Mouse (Mus musculus): ENCODE measurements around the gene Zg16.
A peak's percentile ranks its signal among the peaks of the same experiment; 100 is the strongest.

Zg16 gene

DNA sequence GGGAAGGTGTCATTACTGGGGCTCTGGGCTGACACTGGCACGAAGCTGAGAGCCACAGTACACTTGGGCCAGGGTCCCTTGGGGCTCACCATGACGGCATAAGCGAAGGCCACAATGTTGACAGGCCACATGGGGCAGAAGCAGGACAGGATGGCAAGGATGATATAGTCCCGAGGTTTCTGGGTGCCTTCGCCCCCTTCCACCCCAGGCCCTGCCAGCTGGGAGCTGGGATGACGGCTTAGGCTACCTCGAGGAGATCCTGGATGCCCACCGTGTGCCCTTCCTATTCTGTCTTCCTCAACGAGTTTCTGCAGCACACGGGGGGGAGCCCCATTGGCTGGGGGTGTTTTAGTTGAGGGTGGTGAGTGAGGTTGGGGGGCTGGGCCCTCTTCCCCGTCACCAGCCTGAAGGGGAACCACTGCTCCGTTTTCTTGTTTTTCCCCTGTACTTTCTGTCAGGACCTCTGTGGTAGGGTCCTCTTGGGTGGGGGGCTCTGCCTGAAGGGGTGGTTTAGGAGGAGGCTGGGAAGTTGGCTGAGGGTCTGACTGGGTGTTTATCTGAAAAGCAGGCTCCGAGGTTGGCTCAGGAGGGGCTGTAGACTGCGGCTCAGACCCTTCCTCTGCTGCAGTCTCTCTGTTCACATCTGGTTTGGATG lies 67.7 kb downstream of the Zg16 start:
- DNase-seq, result no peak

DNA sequence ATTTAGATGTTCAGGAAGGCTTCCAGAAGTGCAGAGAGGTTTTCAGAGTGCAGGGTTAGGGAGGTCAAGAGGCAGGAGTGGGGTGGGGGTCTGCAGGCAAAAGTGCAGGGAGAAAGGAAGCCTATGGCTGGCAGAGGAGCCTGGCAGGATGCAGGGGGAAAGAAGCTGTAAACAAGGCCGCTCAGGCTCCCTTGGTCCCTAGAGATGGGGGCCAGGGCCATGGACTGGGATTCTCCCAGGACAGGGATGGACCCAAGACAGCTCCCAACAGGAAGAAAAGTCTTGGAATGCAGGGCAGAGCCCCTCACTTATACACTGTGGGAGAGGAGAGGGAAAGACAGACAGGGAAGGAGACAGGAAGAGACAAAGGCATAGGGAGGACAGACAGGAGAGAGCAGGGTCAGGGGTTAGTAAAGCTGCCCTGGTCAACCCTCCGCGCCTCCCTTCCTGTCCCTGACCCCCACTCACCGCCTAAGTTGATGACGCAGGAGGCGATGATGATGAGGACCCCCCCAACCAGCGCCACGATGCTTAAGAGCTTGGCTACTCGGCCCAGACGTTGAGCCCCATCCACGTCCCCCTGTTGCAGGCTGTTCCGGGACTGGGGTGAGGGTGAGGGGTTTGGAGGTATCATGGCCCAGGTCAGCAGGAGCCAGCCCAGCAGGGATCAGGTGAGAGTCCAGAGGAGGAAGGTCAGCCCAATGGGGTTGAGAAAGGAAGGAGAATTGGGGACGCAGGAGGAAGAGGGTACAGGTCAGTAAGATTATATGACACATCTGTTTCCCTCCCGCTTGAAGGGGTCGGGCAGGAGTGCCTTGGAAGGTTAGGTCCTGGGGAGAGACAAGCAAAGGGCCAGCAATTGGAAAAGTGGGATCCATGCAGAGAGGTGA lies 68.5 kb downstream of the Zg16 start:
- peak; percentile 18 for DNase-seq

DNA sequence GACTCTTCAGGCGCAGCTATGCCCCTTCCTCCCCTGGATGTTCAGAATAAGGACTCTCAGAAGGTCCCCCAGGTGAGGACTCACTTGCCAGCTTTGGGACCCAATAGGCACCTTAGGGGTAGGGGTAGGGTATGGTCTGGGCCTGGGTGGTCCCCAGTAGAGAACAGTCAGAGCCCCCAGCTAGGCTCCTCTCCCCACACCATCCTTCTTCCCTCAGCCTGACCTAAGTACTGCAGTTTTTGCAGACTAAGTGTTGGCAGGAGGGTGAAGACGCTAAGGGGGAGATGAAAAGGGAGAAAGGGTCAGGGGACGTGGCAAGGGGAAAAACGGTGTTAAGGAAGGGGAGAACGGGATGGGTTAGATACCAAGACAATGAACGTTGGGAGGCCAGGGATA lies 69.2 kb downstream of the Zg16 start:
- peak; percentile 30 for DNase-seq

DNA sequence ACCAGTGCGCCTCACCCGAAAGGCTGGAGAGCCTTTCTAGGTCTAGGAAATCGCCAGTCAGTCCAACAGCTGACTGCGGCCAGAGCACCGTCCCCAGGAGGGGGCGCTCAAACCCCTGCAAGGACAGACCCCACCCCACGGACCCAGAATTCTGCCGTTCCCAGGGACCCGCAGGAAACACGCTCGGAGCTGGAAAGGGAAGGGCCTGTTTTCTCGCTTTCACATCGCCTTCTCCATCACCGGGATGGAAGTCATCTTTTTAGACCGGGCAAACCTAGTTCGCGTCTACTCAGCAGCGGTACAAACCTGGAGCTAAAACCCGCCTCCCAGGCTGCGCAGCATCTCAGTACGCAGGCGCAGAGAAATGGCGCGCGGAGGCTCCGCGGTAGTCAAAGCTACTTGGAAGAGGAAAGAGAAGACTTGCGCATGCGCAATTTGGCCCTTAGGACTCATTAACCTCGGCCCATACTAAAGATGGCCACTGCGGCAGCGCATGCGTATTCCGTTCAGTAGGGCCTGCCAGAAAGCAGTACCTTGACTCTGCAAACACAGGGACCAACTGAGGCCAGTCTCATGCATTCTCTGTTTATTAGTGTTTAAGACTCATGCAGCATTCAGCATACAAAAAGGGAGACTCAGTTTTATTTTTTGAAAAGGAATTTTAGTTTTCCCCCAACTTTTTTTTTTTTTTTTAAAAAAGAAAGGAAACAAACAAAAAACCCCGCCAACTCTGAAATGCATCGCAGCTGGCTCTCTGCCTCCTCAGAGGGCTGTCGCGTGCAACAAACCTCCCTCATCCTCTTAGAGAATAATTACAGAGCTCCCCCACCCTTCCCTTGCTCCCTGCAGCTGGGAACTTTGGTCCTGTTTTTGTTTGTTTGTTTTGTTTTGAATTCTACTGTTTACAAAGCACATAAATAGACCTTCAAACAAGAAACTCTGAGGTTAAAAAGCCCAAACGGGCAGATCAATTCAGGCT lies 69.9 kb downstream of the Zg16 start, which contains the start of gene Pagr1a:
Gene Pagr1a, minus strand, starts transcription at position 382 of the 979 bp plus-strand sequence.
- DNase-seq, result peak; percentile 98

DNA sequence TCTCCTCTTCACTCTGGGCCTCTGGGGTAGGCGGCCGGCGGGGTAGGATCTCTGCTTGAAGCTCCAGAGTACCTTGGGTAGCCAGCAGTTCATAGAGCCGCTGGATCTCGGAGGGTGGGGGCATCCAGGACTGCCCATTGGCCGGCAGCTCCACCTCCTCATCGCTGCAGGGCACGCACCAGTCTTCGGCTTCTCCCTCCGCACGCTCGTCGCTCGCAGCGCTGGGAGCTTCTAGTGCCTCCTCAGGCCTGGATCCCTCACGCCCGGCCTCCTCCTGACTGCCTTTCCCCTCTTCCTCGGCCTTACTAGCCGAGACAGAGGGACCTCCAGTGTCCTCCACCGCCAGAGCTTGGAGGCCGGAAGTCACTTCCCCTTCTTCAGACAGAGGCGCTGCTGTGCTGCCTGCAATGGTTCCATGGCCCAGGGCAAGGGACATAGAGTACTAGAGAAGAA lies 70.6 kb downstream of the Zg16 start:
- DNase-seq, result no peak

DNA sequence TGATC lies 70.8 kb downstream of the Zg16 start, which contains the start of gene Pagr1b:
Gene Pagr1b, minus strand, starts transcription at position 4 of the 5 bp plus-strand sequence.
- no peak for DNase-seq

DNA sequence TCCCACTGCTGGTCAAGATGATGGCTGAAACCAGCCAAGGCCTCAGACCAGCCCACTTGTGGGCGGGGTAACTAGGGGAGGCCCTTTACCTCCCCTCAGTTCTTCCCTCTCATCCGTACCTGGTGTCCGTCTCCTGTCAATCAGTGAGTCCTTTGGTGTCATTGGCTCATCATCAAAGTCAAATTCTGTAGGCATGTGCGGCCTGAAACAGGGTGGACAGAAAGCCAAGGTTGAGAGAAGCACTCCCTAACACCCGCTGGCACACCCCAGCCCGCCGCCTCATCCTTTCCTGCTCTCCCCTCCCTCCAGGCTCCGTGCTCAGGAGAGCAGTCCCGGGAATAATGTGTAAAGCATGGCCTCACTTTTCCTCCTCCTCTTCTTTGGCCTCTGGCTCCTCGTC lies 71.0 kb downstream of the Zg16 start:
- no peak for DNase-seq

DNA sequence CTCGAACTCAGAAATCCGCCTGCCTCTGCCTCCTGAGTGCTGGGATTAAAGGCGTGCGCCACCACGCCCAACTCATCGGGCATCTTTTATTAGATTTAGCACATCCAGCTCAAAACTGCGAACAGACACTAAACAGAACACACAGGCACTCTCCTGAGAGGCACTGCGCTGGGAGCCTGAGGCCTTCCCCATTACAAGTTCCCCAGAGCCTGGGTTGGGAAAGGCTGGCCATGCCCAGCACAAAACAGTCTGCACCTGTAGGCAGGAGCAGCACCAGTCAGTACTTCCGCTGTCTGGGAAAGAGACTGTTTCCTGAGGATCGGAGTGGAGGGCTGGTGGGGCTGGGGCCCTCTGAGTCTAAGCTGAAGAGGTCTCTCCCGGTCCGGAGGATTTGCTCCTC lies 72.1 kb downstream of the Zg16 start:
- DNase-seq, result no peak

DNA sequence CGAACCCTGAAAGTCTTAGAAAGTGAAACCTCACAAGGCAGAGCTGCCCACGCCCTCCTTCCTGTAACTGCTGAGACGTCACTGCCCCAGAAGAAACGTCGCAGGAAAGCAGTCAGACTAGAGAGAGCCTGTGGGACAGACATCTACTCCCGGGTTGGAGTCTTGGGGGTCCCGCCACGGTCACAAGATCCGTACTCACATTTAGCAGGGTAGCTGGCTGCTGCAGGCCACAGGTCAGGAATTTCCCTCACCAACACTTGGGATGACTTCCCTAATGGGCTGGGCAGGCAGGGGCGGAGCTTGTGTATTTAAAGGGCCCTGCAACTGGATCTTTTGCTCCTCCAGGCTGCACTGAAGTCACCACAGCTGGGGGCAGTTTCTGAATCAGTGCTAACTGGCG lies 72.8 kb downstream of the Zg16 start, which contains the start of gene Mvp:
Gene Mvp, minus strand, starts transcription at position 302 of the 400 bp plus-strand sequence.
- peak; percentile 66 for DNase-seq

DNA sequence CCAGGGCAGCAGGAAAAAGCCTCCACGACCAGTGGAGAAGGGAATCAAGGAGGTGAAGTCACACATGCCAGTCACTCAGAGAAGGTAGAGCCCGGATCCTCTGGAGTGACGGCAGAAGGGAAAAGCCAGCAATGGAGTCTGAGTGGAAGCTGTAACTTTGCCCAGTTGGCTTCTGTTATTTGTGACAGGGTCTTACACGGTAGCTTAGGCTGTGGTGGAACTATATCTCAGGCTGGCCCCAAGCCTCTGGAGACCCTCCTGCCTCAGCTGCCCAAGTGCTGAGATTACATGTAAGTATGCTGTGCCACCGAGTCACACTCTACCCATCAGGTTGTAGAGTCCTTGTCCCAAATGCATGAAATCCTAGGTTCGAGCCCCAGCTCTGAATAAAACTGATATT lies 73.7 kb downstream of the Zg16 start:
- DNase-seq, result no peak

DNA sequence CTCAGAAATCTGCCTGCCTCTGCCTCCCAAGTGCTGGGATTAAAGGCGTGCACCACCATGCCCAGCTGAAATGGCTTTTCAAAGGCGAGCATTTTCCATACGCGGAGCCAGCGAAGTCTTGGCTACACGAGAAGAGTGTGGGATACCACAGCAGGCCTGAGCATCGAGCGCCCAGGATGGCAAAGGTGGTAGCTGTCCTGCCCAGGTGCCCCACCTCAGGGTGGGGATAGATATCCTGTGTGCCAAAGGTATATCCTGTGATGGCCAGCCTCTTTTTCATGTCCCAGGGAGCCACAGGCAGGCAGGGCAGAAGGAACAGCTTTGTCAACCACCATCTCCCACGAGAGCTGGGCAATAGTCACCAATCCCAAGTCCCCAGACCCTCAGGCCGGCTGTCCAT lies 74.3 kb downstream of the Zg16 start:
- DNase-seq, result no peak

DNA sequence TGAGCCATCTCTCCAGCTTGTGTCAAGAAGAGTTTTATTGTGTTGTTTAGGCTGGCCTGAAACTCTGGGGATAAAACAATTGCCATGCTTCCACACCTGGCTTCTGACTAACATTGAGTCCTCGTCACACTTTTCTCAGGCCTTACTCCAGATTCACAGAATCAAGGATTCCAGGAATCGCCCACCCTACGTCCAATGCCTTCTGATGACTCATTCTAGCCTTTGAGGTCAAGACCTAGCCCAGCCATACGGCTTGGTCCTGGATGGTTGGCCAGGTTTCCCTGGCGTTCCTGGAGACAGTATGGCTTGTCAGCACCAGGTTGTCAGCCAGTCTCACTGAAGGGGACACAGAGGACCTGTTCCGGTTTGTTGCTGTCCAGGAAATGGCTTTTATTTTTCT lies 74.8 kb downstream of the Zg16 start:
- no peak for DNase-seq

DNA sequence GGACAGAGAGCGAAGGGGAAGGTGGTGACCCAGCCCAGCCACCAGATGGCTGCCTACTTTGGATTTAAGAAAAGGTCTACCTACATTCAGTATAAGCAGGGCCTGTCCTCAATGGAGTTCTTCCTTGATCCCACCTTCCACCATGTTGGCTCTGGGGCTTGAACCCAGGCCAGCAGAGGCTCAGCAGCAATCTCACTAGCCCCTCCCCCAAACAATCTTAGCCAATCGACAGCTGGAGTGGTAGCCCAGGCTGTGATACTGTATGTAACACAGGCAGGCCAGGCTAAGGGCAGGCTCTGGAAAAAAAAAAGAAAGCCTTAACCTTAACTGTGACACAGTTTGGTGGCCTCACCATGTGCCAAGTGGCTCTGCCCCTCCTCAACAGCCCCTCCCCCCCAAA lies 75.4 kb downstream of the Zg16 start:
- DNase-seq, result no peak

DNA sequence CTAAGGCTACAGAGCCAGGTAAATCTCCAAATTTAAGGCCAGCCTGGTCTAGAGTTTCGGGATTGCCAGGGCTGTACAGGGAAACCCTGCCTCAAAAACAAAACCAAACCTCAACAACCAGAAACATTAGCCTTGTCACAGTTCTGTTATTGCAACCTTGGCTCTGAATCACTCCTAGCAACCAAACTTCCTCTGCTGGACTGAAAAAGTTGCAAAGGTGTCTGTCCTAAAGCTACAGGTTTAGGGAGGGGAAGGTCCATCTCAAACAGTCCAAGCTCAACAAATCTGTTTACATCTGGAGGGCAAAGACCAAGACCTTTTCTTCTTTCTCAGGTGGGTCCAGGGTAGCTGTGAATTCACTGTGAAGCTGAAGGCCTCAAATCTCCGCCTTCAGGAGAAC lies 76.1 kb downstream of the Zg16 start:
- no peak for DNase-seq

DNA sequence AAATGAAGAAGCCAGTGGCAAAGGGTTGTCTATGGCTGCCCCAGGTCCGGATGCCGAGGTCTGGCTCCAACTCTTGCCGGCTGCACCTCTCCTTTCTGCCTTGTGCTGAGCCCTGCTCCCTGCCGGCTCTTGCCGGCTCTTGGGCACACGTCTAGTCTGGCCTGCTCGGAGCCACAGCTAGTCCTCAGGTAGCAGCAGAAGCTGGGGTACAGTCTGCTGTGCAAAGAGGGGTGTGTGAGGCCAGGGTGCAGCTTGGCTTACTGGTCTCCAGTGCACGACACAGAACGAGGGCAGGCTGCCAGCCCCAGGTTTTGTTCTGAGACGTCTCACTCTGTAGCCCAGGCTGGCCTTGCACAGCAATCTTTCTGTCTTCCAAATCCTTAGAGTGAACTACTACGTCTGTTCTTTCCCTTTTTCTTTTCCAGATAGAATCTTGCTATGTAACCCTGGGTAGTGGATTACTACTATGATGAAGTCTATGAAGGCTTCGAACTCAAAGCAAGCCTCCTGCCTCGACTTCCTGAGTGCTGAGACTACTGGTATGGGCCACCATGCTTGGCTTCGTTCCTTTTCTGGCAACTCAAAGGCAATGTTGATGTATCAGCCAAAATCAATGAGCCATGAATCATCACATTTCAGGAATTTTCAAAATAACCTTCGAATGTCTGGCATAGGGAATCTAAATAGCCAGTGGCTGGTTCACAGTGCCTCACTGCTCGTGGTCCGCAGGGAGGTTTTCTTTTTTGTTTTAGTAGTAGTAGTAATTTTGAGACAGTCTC lies 77.6 kb downstream of the Zg16 start:
- no peak for DNase-seq

DNA sequence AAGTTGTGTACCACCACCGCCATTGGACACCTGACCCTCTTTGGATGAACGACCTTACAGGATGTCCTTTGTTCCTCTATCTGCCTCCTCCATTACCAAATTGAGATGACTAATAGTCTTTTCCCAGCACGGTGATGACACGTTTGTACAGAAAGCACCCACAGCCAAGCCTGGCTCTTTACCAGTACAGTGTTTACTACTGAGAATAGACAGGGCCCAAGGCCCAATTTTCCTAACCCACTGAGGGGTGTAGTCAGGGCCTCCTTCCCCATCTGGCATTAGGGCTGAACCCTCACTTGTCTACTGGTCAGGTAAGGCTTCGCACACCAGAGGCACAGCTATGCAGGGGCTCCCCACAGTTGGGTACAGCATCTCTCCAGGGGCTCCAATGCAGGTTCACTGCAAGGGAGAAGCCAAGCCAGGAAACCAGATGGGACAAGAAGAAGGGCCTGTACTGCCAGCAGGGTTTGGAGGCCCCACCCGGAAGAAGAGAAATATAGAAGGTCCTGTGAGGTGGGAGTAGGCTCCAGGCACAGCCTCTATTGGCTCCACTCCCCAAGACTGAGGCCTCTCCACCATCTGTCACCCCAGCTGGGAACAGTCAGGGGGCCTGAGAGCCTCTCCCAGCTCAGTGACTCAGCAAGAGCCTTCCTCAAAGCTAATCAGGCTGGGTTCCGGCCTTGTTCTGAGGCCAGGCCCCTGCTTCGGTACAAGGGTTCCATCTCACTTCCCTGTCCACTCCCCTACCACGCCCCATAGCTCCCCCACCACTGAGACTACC lies 78.7 kb downstream of the Zg16 start:
- DNase-seq, result no peak

DNA sequence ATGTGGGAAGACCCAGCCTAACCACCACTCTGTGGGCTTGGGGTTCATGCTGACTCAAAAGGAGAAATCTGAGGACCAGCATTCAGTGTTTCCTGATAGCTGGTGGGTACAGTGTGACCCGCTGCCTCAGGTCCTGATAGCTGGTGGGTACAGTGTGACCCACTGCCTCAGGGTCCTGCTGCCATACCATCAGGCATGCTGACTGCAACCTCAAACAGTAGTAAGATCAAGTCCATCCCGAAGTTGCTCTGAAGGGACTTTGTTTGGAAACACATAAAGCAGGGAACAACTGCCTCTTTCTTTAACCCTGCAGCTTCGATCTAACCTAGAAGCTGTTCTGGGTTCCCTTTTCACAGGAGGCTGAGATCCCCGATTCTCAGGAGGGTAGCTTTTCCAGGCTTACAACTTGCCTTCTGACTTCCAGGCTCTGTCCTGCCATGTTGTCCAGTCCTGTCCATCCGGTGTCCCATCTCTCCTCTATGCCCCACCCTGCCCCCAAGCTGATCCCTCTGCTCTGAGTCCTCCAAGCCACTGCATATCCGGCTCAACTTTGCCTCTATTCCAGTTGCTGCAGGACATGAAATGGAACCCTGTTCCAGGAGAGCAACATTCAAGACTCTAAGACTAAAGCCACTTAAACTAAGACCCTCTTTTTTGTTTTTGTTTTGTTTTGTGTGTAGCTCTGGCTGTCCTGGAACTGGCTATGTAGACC lies 79.7 kb downstream of the Zg16 start:
- no peak for DNase-seq

DNA sequence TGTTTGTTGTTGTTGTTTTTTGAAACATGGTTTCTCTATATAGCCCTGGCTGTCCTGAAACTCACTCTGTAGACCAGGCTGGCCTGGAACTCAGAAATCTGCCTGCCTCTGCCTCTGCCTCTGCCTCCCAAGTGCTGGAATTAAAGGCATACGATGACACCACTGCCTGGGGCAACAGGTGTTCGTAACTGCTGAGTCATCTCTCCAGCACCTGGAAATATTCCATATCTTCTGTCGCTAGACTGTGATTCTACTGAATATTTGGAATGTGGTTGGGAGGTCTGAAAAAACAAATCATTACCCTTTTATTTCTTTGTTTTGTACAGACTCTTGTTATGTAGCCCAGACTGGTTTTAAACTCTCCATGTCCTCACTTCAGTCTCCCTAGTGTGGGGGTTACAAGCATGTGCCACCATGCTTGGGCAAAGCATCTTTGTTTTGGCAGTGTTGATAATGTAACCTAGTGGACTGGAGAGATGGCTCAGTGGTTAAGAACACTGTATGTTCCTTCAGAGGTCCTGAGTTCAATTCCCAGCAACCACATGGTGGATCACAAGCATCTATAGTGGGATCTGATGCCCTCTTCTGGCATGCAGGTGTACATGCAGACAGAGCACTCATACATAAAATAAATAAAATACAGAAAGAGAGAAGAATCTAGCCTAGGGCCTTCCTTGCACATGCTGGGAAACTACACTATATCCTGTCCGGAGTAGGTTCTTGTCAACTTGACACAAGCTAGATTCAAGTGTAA lies 82.8 kb downstream of the Zg16 start:
- no peak for DNase-seq

DNA sequence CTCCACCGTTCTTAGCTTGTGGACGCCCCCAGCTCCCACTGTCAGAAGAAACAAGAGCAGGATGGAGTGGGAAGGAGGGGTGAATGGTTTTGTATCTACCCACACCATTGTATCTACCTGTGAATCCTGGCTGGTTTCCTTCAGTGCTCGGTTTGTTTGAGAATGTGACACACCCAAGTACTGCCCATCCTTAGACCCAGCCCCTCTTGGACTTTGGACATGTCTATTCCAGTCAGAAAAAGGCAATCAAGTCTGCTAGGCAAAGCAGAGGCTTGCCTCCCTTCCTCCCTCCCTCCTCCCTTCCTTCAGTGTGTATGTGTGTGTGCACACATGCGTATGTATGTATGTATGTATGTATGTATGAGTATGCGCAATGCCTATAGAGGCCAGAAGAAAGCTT lies 83.5 kb downstream of the Zg16 start:
- no peak for DNase-seq

All from thymus, postnatal 14 days (tissue).